Mouse (Mus musculus): ENCODE measurements around the gene Anapc11. TPM values are rescaled to one million over a fixed set of nuclear protein-coding genes. Genes with fewer than 3 reads are reported as not detected.

Anapc11 gene
- polyA plus RNA-seq, 1 experiment from 2014 or later, result 281 TPM

DNA sequence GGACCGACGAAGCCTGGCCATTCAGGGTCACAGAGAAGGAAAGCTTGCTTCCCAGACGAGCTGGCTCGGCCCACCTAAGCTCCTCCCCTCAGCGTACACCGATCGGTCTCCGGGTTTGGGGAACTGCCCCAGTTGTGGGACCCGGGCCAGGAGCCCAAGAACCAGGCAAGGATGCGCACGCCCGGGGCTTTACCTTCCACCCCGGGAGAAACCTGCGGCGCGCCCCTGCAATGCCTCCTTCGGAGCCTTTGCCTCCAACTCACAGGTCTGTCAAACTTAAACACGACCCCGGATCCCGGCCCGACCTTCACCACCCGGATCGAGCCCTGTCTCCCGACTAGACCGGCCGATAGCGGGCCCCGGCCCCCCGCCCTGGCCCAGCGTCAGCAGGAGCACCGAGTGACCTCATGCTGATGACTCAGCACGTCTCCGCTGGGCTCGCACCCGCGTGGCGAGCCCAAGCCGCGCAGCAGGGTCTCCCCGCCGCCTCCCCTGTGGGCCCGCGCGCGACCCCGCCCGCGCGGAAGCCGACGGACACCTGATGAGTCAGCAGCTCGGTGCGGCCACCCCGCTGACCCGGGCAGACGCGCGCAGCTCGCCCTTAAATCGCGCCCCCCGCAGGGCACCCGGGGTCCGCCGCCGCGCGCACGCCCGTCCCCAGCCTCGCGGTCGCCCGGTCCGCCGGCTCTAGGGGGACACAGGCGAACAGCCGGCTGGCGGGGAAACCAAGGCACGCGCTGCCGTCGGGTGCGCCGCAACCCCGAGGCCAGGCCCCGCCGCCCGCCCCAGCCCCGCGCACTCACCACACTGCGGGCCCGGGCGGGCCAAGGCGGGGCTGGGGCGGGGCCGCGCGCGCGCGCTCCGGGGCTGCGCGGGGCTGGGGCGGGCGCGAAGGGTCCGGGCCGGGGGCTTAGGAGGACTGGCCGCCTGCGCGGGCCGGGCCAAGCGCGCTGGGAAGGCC is 34.6 kb downstream of the Anapc11 start:
- Histone ChIP-seq H3K27me3 (replicated peaks; ENCODE audit: control insufficient read depth, insufficient read depth, low read length) (no peaks in the 10 kb centered on the region), H3K4me2 (ENCODE audit: low read length) (peak overlapping the region; percentile 81), H3K4me3 (ENCODE audit: low read depth, low read length) (peak overlapping the region; percentile 97), H3K36me3 (ENCODE audit: control insufficient read depth, insufficient read depth, low read length) (peaks cover 14% of the 10 kb centered on the region), H3K9ac (ENCODE audit: low read length) (peak overlapping the region; percentile 87), H3K4me1 (ENCODE audit: control insufficient read depth, insufficient read depth, low read length) (peaks cover 14% of the 10 kb centered on the region), H3K27ac (ENCODE audit: low read depth, low read length) (peak overlapping the region; percentile 82), H3K9me3 (replicated peaks; ENCODE audit: control insufficient read depth, low read length) (no peaks in the 10 kb centered on the region)
- under 1% methylated on average over 59 of the region's 116 CpGs for WGBS
- ATAC-seq, result peak; percentile 85
- DNase-seq (ENCODE audit: low spot score), result peak; percentile 48

DNA sequence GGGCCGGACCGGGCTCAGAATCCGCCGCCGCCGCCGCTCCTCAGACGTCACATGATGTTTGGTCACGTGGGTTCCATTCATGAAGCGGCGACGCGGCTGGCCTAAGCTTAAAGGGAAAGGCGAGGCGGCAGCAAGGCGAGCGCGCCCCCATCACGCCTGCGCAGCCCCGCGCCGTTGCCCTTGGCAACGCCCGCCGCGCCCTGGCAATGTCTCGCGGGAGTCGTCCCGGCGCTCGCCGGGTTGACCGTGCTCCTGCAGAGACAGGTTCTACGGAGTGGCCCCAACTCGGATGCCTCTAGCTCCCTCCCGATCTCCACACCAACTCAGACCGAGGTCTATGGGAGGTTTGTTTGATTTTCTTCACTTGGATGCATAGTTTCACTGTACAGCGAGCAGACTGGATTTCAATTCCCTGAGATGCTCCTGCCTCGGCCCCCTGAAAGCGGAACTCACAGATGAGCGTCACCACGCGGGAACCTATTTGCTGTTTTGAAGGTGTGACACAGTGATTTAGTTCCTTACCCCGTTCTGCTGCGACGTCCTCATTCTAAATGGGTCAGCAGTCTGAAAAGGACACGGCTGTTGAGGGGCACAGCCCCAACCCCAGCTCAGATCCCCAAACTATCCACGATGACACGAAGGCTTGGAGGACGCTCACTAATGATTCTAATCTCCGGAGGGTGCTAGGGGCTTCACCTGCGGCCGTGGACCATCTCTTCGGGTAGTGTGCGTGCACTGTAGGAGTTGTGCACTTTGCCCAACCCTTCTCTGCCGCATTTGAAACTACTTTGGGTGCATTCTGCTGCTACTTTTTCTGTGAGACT is 35.5 kb downstream of the Anapc11 start, which contains the start of gene Mafg:
TSS of gene Mafg (minus strand) at position 81 of the 824 bp plus-strand sequence.
- H3K4me1 ChIP-seq (ENCODE audit: control insufficient read depth, insufficient read depth, low read length), result peaks cover 14% of the 10 kb centered on the region

DNA sequence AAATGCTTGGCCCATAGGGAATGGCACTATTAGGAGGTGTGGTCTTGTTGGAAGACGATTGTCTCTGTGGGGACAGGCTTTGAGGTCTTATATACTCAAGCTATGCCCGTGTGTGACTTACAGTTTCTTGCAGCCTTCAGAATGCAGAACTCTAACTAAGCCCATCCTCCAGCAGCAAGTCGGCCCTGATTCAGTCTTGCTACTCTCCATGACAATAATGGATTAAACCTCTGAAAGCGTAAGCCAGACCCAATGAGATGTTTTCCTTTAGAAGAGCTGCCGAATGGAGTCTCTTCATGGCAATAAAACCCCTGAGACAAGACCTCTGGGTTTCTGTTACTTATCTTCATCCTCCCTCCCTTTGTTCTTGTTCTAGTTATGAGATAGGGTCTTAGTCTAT is 36.6 kb downstream of the Anapc11 start:
- Histone ChIP-seq H3K4me3 (ENCODE audit: low read depth, low read length) (no peak overlapping the region), H3K9me3 (replicated peaks; ENCODE audit: control insufficient read depth, low read length) (no peaks in the 10 kb centered on the region), H3K27ac (ENCODE audit: low read depth, low read length) (no peak overlapping the region), H3K27me3 (replicated peaks; ENCODE audit: control insufficient read depth, insufficient read depth, low read length) (no peaks in the 10 kb centered on the region), H3K9ac (ENCODE audit: low read length) (no peak overlapping the region), H3K36me3 (ENCODE audit: control insufficient read depth, insufficient read depth, low read length) (no peaks in the 10 kb centered on the region), H3K4me2 (ENCODE audit: low read length) (no peak overlapping the region), H3K4me1 (ENCODE audit: control insufficient read depth, insufficient read depth, low read length) (peaks cover 14% of the 10 kb centered on the region)
- no peak for ATAC-seq
- 76% methylated on average over 5 of the region's 5 CpGs for WGBS
- no peak for DNase-seq (ENCODE audit: low spot score)

More for the DNA sequence above, 35.5 kb downstream of the Anapc11 start, which contains the start of gene Mafg:
- Histone ChIP-seq H3K9me3 (replicated peaks; ENCODE audit: control insufficient read depth, low read length) (no peaks in the 10 kb centered on the region), H3K4me2 (ENCODE audit: low read length) (peak within 1 kb of the TSS; percentile 81), H3K36me3 (ENCODE audit: control insufficient read depth, insufficient read depth, low read length) (peaks cover 8% of the 10 kb centered on the region), H3K27ac (ENCODE audit: low read depth, low read length) (peak within 1 kb of the TSS; percentile 82), H3K9ac (ENCODE audit: low read length) (peak within 1 kb of the TSS; percentile 87), H3K27me3 (replicated peaks; ENCODE audit: control insufficient read depth, insufficient read depth, low read length) (no peaks in the 10 kb centered on the region), H3K4me3 (ENCODE audit: low read depth, low read length) (peak within 1 kb of the TSS; percentile 97)
- peak; percentile 95 for ATAC-seq
- 12% methylated on average over 49 of the region's 58 CpGs for WGBS
- peak; percentile 98 for DNase-seq (ENCODE audit: low spot score)

DNA sequence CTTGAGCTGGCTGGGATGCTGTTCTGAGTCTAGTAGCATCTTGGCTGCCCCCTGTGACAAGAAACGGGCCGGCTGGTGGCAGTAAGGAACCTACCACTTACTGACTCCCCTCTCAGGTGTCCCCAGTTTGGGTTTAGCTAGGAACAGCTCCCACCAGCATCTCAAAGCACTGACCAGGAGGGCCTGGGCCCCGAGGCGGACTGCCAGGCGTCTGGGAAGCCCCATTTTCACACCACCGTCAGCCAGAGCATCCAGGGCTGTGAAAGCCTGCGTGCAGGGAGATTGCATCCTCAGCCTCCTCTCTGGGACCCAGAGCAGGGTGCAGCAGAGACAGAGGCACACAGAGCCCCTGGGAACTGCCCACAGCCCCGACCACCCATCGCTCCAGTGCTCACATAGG is 43.0 kb downstream of the Anapc11 start:
- no peak overlapping the region for H3K9ac ChIP-seq (ENCODE audit: low read length)
- 63% methylated on average over 9 of the region's 9 CpGs for WGBS
- no peaks in the 10 kb centered on the region for H3K27me3 ChIP-seq (replicated peaks; ENCODE audit: control insufficient read depth, insufficient read depth, low read length)
- no peaks in the 10 kb centered on the region for H3K9me3 ChIP-seq (replicated peaks; ENCODE audit: control insufficient read depth, low read length)
- H3K4me3 ChIP-seq (ENCODE audit: low read depth, low read length), result no peak overlapping the region
- no peaks in the 10 kb centered on the region for H3K36me3 ChIP-seq (ENCODE audit: control insufficient read depth, insufficient read depth, low read length)
- H3K4me2 ChIP-seq (ENCODE audit: low read length), result no peak overlapping the region
- no peak for DNase-seq (ENCODE audit: low spot score)
- H3K27ac ChIP-seq (ENCODE audit: low read depth, low read length), result no peak overlapping the region
- no peak for ATAC-seq
- peaks cover 8% of the 10 kb centered on the region for H3K4me1 ChIP-seq (ENCODE audit: control insufficient read depth, insufficient read depth, low read length)

DNA sequence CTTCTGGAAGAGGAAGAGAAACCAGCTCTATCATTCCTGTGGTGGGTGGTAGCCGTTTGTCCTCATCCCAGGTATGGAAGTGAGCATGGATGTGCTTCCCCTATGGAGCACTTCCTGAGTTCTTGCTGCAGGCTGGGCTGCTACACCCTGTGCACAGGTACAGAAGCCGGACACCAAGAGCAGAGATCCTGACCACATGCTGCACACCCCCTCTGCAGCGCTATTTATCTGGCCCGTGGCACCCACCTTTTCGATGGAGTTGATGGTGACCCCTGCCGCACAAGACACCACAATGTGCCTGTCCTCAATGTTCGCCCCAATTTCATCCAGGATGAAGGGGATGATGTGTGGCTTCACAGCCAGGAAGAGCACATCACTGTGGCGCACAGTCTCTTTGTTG is 43.6 kb downstream of the Anapc11 start:
- WGBS, result 89% methylated on average over 8 of the region's 8 CpGs
- Histone ChIP-seq H3K9me3 (replicated peaks; ENCODE audit: control insufficient read depth, low read length) (no peaks in the 10 kb centered on the region), H3K27ac (ENCODE audit: low read depth, low read length) (no peak overlapping the region), H3K4me1 (ENCODE audit: control insufficient read depth, insufficient read depth, low read length) (peaks cover 8% of the 10 kb centered on the region), H3K36me3 (ENCODE audit: control insufficient read depth, insufficient read depth, low read length) (no peaks in the 10 kb centered on the region), H3K4me3 (ENCODE audit: low read depth, low read length) (no peak overlapping the region), H3K27me3 (replicated peaks; ENCODE audit: control insufficient read depth, insufficient read depth, low read length) (no peaks in the 10 kb centered on the region), H3K4me2 (ENCODE audit: low read length) (no peak overlapping the region), H3K9ac (ENCODE audit: low read length) (no peak overlapping the region)
- DNase-seq (ENCODE audit: low spot score) (no peak), ATAC-seq (no peak)

DNA sequence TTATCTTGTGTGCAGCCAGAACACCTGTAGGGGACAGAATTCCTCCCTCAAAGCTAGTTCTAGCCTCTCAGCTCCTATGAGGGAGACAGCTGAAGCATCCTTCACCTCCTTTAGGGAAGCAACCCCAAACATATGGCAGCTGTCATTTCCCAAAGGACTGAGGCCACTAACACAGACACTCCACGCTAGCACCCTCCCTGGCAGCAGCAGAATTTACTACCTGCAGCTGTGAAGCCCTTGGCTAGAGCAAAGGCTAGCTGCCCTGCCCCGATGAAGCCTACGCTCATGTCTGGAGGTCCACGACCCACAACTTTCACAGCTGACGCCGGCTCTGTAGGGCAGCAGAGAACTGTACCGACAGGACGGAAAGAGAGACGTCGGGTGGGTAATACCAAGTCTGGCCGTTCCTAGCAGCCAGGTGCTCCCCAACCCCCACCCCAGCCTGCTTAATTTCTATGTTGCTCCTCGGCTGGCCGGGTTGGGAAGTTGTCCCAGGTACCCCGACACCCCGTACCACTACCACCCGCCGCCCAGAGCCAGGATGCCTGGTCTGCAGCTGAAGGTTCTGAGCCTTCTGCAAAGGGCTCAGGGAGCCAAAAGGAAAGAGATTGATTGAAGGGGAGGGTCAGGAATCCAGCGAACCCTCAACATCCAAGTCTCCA is 44.8 kb downstream of the Anapc11 start:
- Histone ChIP-seq H3K4me2 (ENCODE audit: low read length) (peak overlapping the region; percentile 83), H3K4me3 (ENCODE audit: low read depth, low read length) (peak overlapping the region; percentile 46), H3K27ac (ENCODE audit: low read depth, low read length) (no peak overlapping the region), H3K27me3 (replicated peaks; ENCODE audit: control insufficient read depth, insufficient read depth, low read length) (peaks cover 7% of the 10 kb centered on the region; the same call in 1 of the 2 replicates), H3K9me3 (replicated peaks; ENCODE audit: control insufficient read depth, low read length) (no peaks in the 10 kb centered on the region), H3K9ac (ENCODE audit: low read length) (peak overlapping the region; percentile 66), H3K4me1 (ENCODE audit: control insufficient read depth, insufficient read depth, low read length) (peaks cover 8% of the 10 kb centered on the region), H3K36me3 (ENCODE audit: control insufficient read depth, insufficient read depth, low read length) (no peaks in the 10 kb centered on the region)
- ATAC-seq (peak; percentile 65), DNase-seq (ENCODE audit: low spot score) (no peak)
- WGBS, result 3% methylated on average over 18 of the region's 18 CpGs

DNA sequence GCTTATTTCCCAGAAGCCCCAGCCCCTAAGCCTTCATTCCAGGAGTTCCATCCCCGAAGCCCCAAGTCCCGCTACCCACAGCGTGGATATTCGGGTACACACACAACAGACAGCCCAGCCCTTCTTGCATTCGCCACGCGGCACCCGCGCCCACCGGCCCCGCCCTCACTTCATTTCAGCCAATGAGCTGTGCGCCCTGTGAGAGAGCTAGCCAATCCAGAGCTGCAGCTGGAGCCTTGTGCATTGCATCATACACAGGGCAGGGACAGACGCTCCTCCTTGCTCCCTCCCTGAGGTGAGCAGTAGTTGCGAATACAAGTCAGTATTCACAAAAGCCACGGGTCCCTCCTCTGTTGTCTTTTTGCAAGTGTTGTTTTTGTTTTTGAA is 45.4 kb downstream of the Anapc11 start, which contains the start of gene Pycr1:
TSS of gene Pycr1 (minus strand) at position 169 of the 387 bp plus-strand sequence.
- Histone ChIP-seq H3K9me3 (replicated peaks; ENCODE audit: control insufficient read depth, low read length) (no peaks in the 10 kb centered on the region), H3K27me3 (replicated peaks; ENCODE audit: control insufficient read depth, insufficient read depth, low read length) (peaks cover 8% of the 10 kb centered on the region; the same call in 1 of the 2 replicates), H3K36me3 (ENCODE audit: control insufficient read depth, insufficient read depth, low read length) (no peaks in the 10 kb centered on the region), H3K4me3 (ENCODE audit: low read depth, low read length) (peak within 1 kb of the TSS; percentile 46), H3K4me1 (ENCODE audit: control insufficient read depth, insufficient read depth, low read length) (peaks cover 8% of the 10 kb centered on the region), H3K4me2 (ENCODE audit: low read length) (peak within 1 kb of the TSS; percentile 83), H3K27ac (ENCODE audit: low read depth, low read length) (no peak within 1 kb of the TSS), H3K9ac (ENCODE audit: low read length) (peak within 1 kb of the TSS; percentile 66)
- DNase-seq (ENCODE audit: low spot score) (peak; percentile 97), ATAC-seq (peak; percentile 100)
- WGBS, result under 1% methylated on average over 15 of the region's 15 CpGs

DNA sequence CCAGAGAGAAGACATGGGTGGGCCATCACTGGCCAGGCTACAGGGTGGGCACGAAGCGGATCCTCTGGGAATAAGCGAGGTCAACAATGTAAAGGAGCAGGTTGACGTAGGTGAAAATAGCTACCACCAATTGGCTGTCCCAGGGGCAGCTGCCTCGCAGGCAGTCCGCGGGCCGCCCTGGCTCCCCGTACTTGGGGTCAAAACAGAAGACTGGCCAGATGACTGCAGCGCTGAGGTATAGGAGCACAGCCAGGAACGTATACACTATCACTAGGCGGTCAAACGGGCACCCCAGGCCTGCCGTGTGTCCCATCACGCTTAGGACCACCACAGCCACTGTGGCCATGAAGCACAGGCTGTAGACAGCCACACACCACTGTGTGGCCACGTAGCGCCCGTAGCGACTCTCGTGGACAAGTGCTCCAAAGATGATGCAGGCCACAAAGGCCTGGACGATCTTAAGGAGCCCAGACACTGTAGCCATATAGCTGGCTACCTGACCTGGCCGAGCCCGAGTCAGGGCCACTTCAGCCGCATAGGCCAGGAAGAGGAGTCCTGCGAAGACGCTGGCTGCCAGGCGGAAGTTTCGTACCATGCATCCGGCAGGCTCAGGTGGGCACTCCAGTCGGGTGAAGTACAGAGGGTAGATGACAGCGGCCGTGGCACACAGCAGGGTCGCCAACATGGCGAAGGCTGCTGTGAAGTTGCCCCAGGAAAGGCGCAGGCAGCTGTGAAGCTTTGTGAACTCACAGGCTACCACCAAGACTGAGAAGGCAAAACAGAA is 49.0 kb downstream of the Anapc11 start:
- no peak overlapping the region for H3K27ac ChIP-seq (ENCODE audit: low read depth, low read length)
- peaks cover 8% of the 10 kb centered on the region; the same call in 1 of the 2 replicates for H3K27me3 ChIP-seq (replicated peaks; ENCODE audit: control insufficient read depth, insufficient read depth, low read length)
- no peaks in the 10 kb centered on the region for H3K9me3 ChIP-seq (replicated peaks; ENCODE audit: control insufficient read depth, low read length)
- H3K4me2 ChIP-seq (ENCODE audit: low read length), result no peak overlapping the region
- no peak overlapping the region for H3K9ac ChIP-seq (ENCODE audit: low read length)
- no peak for DNase-seq (ENCODE audit: low spot score)
- 82% methylated on average over 35 of the region's 35 CpGs for WGBS
- H3K4me1 ChIP-seq (ENCODE audit: control insufficient read depth, insufficient read depth, low read length), result peaks cover 8% of the 10 kb centered on the region
- no peak overlapping the region for H3K4me3 ChIP-seq (ENCODE audit: low read depth, low read length)
- H3K36me3 ChIP-seq (ENCODE audit: control insufficient read depth, insufficient read depth, low read length), result no peaks in the 10 kb centered on the region
- ATAC-seq, result no peak
